Mouse (Mus musculus): ENCODE measurements around the gene Unc79. TPM values are rescaled to one million over a fixed set of nuclear protein-coding genes. Genes with fewer than 3 reads are reported as not detected.
A peak's percentile ranks its signal among the peaks of the same experiment; 100 is the strongest.

Unc79 gene
- total and polyA plus RNA-seq, 2 experiments, result 0.15 to 0.46 TPM

GRCm38 (mm10) chr12:103163596-103163995 is 214.9 kb downstream of the Unc79 start:
- 82% methylated on average over 10 of the region's 10 CpGs for whole genome bisulfite sequencing
- H3K4me3 ChIP-seq (ENCODE audit: insufficient read depth, low read depth, low read length), result no peak overlapping the region
- H3K27ac ChIP-seq (replicated peaks; ENCODE audit: insufficient read depth, low read depth, low read length), result no peak overlapping the region
- H3K36me3 ChIP-seq (ENCODE audit: control insufficient read depth, insufficient read depth, low read length), result no peaks in the 10 kb centered on the region
- H3K9ac ChIP-seq (ENCODE audit: low read depth, low read length), result no peak overlapping the region
- H3K4me1 ChIP-seq (ENCODE audit: control insufficient read depth, insufficient read depth, low read length), result no peaks in the 10 kb centered on the region
- TF ChIP-seq CTCF (IDR thresholded peaks at IDR 0.05; ENCODE audit: low read depth, low read length) (no peak), POLR2A (IDR thresholded peaks at IDR 0.05; ENCODE audit: extremely low read depth, insufficient read depth, low read length) (no peak)
- no peaks in the 10 kb centered on the region for H3K27me3 ChIP-seq (ENCODE audit: control insufficient read depth, insufficient read depth, low read length)
- no peak for DNase-seq (ENCODE audit: extremely low read depth, low read depth, low spot score)
- H3K79me2 ChIP-seq (ENCODE audit: control insufficient read depth, insufficient read depth, low read length), result no peaks in the 10 kb centered on the region

- Histone ChIP-seq H3K27me3 (ENCODE audit: control insufficient read depth, insufficient read depth, low read length) (no peaks in the 10 kb centered on the region), H3K27ac (replicated peaks; ENCODE audit: insufficient read depth, low read depth, low read length) (no peak overlapping the region), H3K4me1 (ENCODE audit: control insufficient read depth, insufficient read depth, low read length) (no peaks in the 10 kb centered on the region), H3K4me3 (ENCODE audit: insufficient read depth, low read depth, low read length) (no peak overlapping the region), H3K36me3 (ENCODE audit: control insufficient read depth, insufficient read depth, low read length) (no peaks in the 10 kb centered on the region), H3K79me2 (ENCODE audit: control insufficient read depth, insufficient read depth, low read length) (no peaks in the 10 kb centered on the region), H3K9ac (ENCODE audit: low read depth, low read length) (no peak overlapping the region)
- WGBS, result 77% methylated on average over 14 of the region's 14 CpGs
- TF ChIP-seq CTCF (IDR thresholded peaks at IDR 0.05; ENCODE audit: low read depth, low read length) (no peak), POLR2A (IDR thresholded peaks at IDR 0.05; ENCODE audit: extremely low read depth, insufficient read depth, low read length) (no peak)
- peak; percentile 11 for DNase-seq (ENCODE audit: extremely low read depth, low read depth, low spot score)
Observed at GRCm38 (mm10) chr12:103164101-103165030, 215.7 kb downstream of the Unc79 start.

DNA sequence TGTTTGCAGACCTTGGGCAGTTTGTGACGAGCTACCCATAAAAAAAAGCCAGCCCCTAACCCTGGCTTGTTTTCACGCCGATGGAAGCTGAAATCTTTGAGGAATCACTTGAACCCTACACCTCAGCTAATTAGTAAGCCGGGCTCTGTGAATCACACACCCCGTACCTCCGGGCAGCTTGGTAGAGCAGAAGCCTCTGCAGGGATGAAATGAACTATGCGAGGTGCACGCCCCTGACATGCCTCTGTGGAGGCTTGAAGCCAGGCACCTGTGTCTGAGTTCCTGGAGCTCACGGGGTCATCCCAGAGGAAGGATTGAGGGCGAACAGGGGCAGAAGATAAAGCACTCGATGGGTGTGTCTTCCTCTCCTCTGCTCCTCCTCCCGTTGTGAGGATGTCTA is 220.2 kb downstream of the Unc79 start:
- Histone ChIP-seq H3K36me3 (ENCODE audit: control insufficient read depth, insufficient read depth, low read length) (no peaks in the 10 kb centered on the region), H3K27ac (replicated peaks; ENCODE audit: insufficient read depth, low read depth, low read length) (no peak overlapping the region), H3K4me3 (ENCODE audit: insufficient read depth, low read depth, low read length) (no peak overlapping the region), H3K4me1 (ENCODE audit: control insufficient read depth, insufficient read depth, low read length) (no peaks in the 10 kb centered on the region), H3K79me2 (ENCODE audit: control insufficient read depth, insufficient read depth, low read length) (no peaks in the 10 kb centered on the region), H3K27me3 (ENCODE audit: control insufficient read depth, insufficient read depth, low read length) (no peaks in the 10 kb centered on the region), H3K9ac (ENCODE audit: low read depth, low read length) (no peak overlapping the region)
- no peak for TF ChIP-seq CTCF (IDR thresholded peaks at IDR 0.05; ENCODE audit: low read depth, low read length)
- no peak for TF ChIP-seq POLR2A (IDR thresholded peaks at IDR 0.05; ENCODE audit: extremely low read depth, insufficient read depth, low read length)
- DNase-seq (ENCODE audit: extremely low read depth, low read depth, low spot score), result no peak
- WGBS, result 81% methylated on average over 12 of the region's 12 CpGs

- H3K9ac ChIP-seq (ENCODE audit: low read depth, low read length), result no peak overlapping the region
- no peaks in the 10 kb centered on the region for H3K36me3 ChIP-seq (ENCODE audit: control insufficient read depth, insufficient read depth, low read length)
- no peaks in the 10 kb centered on the region for H3K79me2 ChIP-seq (ENCODE audit: control insufficient read depth, insufficient read depth, low read length)
- H3K27ac ChIP-seq (replicated peaks; ENCODE audit: insufficient read depth, low read depth, low read length), result no peak overlapping the region
- no peaks in the 10 kb centered on the region for H3K4me1 ChIP-seq (ENCODE audit: control insufficient read depth, insufficient read depth, low read length)
- H3K4me3 ChIP-seq (ENCODE audit: insufficient read depth, low read depth, low read length), result no peak overlapping the region
- TF ChIP-seq CTCF (IDR thresholded peaks at IDR 0.05; ENCODE audit: low read depth, low read length), result no peak
- no peak for TF ChIP-seq POLR2A (IDR thresholded peaks at IDR 0.05; ENCODE audit: extremely low read depth, insufficient read depth, low read length)
- no peak for DNase-seq (ENCODE audit: extremely low read depth, low read depth, low spot score)
- no peaks in the 10 kb centered on the region for H3K27me3 ChIP-seq (ENCODE audit: control insufficient read depth, insufficient read depth, low read length)
- WGBS, result 44% methylated on average over 7 of the region's 7 CpGs
Observed at GRCm38 (mm10) chr12:103183057-103183456, 234.4 kb downstream of the Unc79 start.

DNA sequence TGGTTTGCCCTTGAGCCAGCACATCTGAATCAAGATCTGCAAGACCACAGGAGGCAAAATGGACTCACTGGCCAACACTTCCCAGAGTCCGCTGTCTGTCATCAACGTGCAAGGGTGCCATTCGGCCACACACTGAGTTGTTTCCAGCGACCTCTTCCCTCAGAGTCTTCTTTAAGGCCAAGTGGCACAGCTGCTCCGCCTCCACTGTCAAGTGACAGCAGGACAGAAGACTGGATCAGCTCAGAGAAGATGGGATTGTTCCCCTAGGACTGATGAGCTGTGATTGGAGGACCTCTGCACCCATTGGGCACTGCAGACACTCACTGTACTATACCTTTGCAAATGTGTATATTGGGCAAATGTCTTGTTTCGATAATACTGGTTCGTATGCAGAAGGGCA is 238.4 kb downstream of the Unc79 start:
- TF ChIP-seq POLR2A (IDR thresholded peaks at IDR 0.05; ENCODE audit: extremely low read depth, insufficient read depth, low read length) (no peak), CTCF (IDR thresholded peaks at IDR 0.05; ENCODE audit: low read depth, low read length) (no peak)
- Histone ChIP-seq H3K9ac (ENCODE audit: low read depth, low read length) (no peak overlapping the region), H3K4me1 (ENCODE audit: control insufficient read depth, insufficient read depth, low read length) (no peaks in the 10 kb centered on the region), H3K27ac (replicated peaks; ENCODE audit: insufficient read depth, low read depth, low read length) (no peak overlapping the region), H3K27me3 (ENCODE audit: control insufficient read depth, insufficient read depth, low read length) (no peaks in the 10 kb centered on the region), H3K79me2 (ENCODE audit: control insufficient read depth, insufficient read depth, low read length) (no peaks in the 10 kb centered on the region), H3K4me3 (ENCODE audit: insufficient read depth, low read depth, low read length) (no peak overlapping the region), H3K36me3 (ENCODE audit: control insufficient read depth, insufficient read depth, low read length) (no peaks in the 10 kb centered on the region)
- WGBS, result 90% methylated on average over 7 of the region's 7 CpGs
- DNase-seq (ENCODE audit: extremely low read depth, low read depth, low spot score), result no peak

DNA sequence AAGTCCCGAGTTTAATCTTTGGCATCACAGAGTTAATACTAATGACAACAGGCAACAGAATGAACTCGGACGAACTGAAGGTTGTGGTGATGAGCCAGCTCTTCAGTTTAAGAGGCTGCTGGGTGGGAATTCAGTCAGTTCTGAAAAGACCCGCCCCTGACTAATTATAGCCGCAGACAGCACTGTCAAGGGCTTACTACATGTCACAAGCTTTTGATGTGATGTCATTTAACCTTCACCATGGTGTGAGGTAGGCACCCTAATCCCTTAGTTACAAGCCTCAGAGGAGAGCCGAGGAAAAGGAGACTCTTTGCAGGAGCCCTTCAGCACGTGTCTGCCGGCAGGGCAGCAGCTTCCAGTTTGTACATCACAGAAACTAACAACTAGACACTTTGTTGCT is 239.6 kb downstream of the Unc79 start:
- WGBS, result 80% methylated on average over 8 of the region's 8 CpGs

More for the DNA sequence above, 239.6 kb downstream of the Unc79 start:
- TF ChIP-seq POLR2A (IDR thresholded peaks at IDR 0.05; ENCODE audit: extremely low read depth, insufficient read depth, low read length), result no peak
- no peak for TF ChIP-seq CTCF (IDR thresholded peaks at IDR 0.05; ENCODE audit: low read depth, low read length)
- no peak for DNase-seq (ENCODE audit: extremely low read depth, low read depth, low spot score)
- H3K9ac ChIP-seq (ENCODE audit: low read depth, low read length), result no peak overlapping the region
- H3K27me3 ChIP-seq (ENCODE audit: control insufficient read depth, insufficient read depth, low read length), result no peaks in the 10 kb centered on the region
- H3K27ac ChIP-seq (replicated peaks; ENCODE audit: insufficient read depth, low read depth, low read length), result no peak overlapping the region
- H3K36me3 ChIP-seq (ENCODE audit: control insufficient read depth, insufficient read depth, low read length), result no peaks in the 10 kb centered on the region
- H3K4me1 ChIP-seq (ENCODE audit: control insufficient read depth, insufficient read depth, low read length), result no peaks in the 10 kb centered on the region
- no peak overlapping the region for H3K4me3 ChIP-seq (ENCODE audit: insufficient read depth, low read depth, low read length)
- no peaks in the 10 kb centered on the region for H3K79me2 ChIP-seq (ENCODE audit: control insufficient read depth, insufficient read depth, low read length)
